Mouse (Mus musculus): ENCODE data around the gene Olfr390.

Gene Olfr390

DNA sequence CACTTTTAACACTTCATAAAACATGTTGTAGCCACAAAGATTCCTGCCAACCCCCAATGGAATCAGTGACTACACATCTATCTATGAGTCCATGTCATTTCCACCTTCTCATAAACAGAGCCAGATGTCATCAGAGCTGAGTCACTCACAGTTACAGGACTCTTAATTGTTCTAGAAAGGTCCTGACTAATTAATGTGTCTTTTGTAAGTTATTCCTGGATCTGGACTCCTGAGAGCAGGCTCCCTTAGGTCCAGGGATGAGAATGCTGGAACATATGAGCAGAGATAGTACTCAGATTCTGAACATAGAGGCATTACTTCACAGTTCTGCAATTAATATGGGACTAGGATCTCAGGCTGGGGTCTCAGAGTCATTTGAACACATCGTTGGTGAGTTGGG lies at the start of gene Olfr390:
TSS of gene Olfr390 (plus strand) at position 301 of the 400 bp plus-strand sequence.
- DNase-seq (ENCODE audit: extremely low spot score, low read depth, low spot score) = no peak

GRCm38 (mm10) chr11:73759115-73759514 lies 23.6 kb upstream of the Olfr390 start:
- no peak for DNase-seq (ENCODE audit: extremely low spot score, low read depth, low spot score)

DNA sequence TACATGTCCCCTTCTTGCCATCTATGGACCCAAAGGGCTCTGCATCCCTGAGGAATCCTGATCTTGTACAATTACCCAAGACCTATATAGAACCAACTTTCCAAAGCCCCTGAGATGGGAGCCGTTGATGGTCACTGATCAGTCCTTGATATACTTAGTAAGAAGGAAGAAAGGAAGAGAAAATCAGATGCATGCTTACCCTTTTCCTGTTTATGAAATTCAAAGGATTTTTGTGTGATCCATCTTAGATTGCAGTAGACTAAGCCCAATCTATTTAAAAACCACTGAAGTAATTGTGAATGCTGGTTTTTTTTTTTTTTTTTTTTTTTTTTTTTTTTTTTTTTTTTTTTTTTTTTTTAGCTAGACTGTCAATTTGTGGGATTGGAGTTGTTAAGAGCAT lies 2.2 kb upstream of the Olfr390 start, which contains the start of gene Olfr389:
TSS of gene Olfr389 (minus strand) at position 101 of the 400 bp plus-strand sequence.
- no peak for DNase-seq (ENCODE audit: extremely low spot score, low read depth, low spot score)

DNA sequence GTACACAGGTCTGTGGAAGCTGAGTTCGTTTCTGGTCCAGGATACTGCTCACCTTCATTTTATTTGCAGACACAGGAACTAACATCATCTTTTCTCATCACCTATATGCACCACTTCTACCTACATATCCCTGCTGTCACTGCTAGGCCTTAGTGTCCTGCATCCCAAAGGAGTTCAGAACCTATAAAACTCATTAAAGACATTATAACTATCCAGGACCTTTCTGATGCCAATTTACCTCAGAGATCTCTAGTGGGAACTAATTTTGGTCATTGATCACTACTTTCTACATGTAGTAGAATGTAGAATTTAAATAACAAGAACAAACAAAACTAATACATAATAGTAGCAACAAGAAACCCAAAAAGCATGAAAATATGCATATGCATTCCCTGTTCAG lies 20.2 kb downstream of the Olfr390 start, which contains the start of gene Olfr391-ps:
TSS of gene Olfr391-ps (minus strand) at position 101 of the 400 bp plus-strand sequence.
- no peak for DNase-seq (ENCODE audit: extremely low spot score, low read depth, low spot score)

DNA sequence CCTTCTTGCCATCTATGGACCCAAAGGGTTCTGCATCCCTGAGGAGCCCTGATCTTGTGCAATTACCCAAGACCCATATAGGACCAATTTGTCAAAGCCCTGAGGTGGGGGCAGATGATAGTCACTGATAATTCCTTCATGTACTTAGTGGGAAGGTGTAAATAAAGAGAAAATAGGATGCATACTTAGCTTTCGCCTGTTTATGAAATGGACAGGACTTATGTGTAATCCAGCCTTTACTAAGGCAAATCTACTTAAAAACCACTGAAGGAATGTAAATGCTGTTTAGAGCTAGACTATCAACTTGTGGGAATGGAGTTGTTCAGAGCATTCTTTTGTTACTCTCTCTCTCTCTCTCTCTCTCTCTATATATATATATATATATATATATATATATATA lies 34.2 kb downstream of the Olfr390 start, which contains the start of gene Olfr392:
TSS of gene Olfr392 (minus strand) at position 101 of the 400 bp plus-strand sequence.
- no peak for DNase-seq (ENCODE audit: extremely low spot score, low read depth, low spot score)

Data from hindlimb bud, embryonic 11.5 days (tissue).